Mouse (Mus musculus) heart, adult 2 months (tissue): ENCODE measurements around the gene Saa3.

Experiments used
- CTCF ChIP-seq: fragments of 200-600 bp; IDR thresholded peaks from 2 replicates; pipeline ENCODE4 v1.8.1; 2022; ENCODE audit warnings: antibody characterized with exemption, mild to moderate bottlenecking, moderate library complexity
- EP300 ChIP-seq: fragments of 200-500 bp; IDR thresholded peaks from 2 replicates; pipeline ENCODE4 v1.6.1; 2011; ENCODE audit warnings: low read depth, low read length, control low read depth; ENCODE audit not compliant: insufficient read depth
- POLR2A ChIP-seq: fragments of 200-500 bp; IDR thresholded peaks from 2 replicates; pipeline ENCODE4 v1.6.1; 2011; ENCODE audit warnings: mild to moderate bottlenecking, low read depth, low read length, control low read depth; ENCODE audit not compliant: insufficient read depth

DNA sequence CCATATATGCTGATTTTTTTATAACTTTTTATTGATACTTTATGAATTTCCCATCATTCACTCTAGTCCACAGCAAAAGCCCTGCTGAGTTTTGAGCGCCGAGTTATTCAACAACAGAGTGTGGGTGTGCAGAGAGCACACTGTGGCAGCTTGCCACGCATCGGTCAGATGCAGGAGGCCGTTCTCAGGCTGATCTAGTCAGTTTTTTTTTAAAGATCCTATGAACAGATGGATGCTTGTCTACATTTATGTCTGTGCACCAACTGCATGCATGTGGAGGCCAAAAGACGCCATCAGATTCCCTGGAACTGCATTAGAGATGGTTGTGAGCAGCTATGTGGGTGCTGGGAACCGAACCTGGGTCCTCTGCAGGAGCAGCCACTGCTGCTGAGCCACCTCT, 40.4 kb downstream of the Saa3 start:
- TF ChIP-seq POLR2A (no peak), CTCF (no peak), EP300 (no peak)
